Mouse (Mus musculus) forebrain, embryonic 11.5 days (tissue): ENCODE measurements around the gene Pcx. TPM values are rescaled to one million over a fixed set of nuclear protein-coding genes. Genes with fewer than 3 reads are reported as not detected.

Experiments used
- ATAC-seq: fragments of 200-750 bp; cut with Nextera tagmentation; replicated peaks from 2 replicates; pipeline ENCODE4 v1.8.0; 2017; ENCODE audit warnings: moderate TSS enrichment; ENCODE audit not compliant: low FRiP score
- DNase-seq: peaks from one replicate; pipeline ENCODE4 v3.0.0-alpha.2; 2017; ENCODE audit warnings: low spot score
- H3K27ac ChIP-seq: fragments of 300-500 bp; sonication (generic); 2 replicates; pipeline ENCODE4 v1.5.1; 2014; ENCODE audit warnings: low read depth, low read length
- H3K27me3 ChIP-seq: fragments of 300-500 bp; sonication (generic); 2 replicates; pipeline ENCODE4 v1.6.1; 2014; ENCODE audit warnings: mild to moderate bottlenecking, low read length, mixed read lengths; ENCODE audit not compliant: control insufficient read depth, insufficient read depth
- H3K36me3 ChIP-seq: fragments of 300-500 bp; sonication (generic); 2 replicates; pipeline ENCODE4 v1.6.1; 2014; ENCODE audit warnings: mild to moderate bottlenecking, low read length, moderate library complexity, mixed read lengths; ENCODE audit not compliant: control insufficient read depth, insufficient read depth
- H3K4me1 ChIP-seq: fragments of 300-500 bp; sonication (generic); replicated peaks from 2 replicates; pipeline ENCODE4 v1.6.1; 2014; ENCODE audit warnings: low read length, mixed read lengths; ENCODE audit not compliant: control insufficient read depth, insufficient read depth
- H3K4me2 ChIP-seq: fragments of 300-500 bp; sonication (generic); 2 replicates; pipeline ENCODE4 v1.6.1; 2014; ENCODE audit warnings: low read depth, mild to moderate bottlenecking, low read length, moderate library complexity, mixed read lengths; ENCODE audit not compliant: severe bottlenecking
- H3K4me3 ChIP-seq: fragments of 300-500 bp; sonication (generic); 2 replicates; pipeline ENCODE4 v1.5.1; 2014; ENCODE audit warnings: low read depth, low read length
- H3K9ac ChIP-seq: fragments of 300-500 bp; sonication (generic); 2 replicates; pipeline ENCODE4 v1.6.1; 2014; ENCODE audit warnings: low read length
- H3K9me3 ChIP-seq: fragments of 300-500 bp; sonication (generic); 2 replicates; pipeline ENCODE4 v1.6.1; 2016; ENCODE audit warnings: low read length, mixed read lengths; ENCODE audit not compliant: control insufficient read depth
- WGBS: fragments of 180-500 bp; shearing (Covaris S2); extraction: QIAGEN DNeasy Blood & Tissue Kit; methylation state at CpG from one replicate; pipeline ENCODE4 v1.1.7; 2014; 5-methylcytosine and 5-hydroxymethylcytosine counted together
- polyA plus RNA-seq: library from polyadenylated mRNA; unstranded; fragments of >200 nt; fragmentation: Nextera tagmentation; extraction: Ambion mirVana; gene quantifications from 2 replicates; pipeline ENCODE4 v1.2.1, GENCODE M21; 2014

Pcx gene
- polyA plus RNA-seq, 1 experiment from 2014 or later = 18.5 TPM

DNA sequence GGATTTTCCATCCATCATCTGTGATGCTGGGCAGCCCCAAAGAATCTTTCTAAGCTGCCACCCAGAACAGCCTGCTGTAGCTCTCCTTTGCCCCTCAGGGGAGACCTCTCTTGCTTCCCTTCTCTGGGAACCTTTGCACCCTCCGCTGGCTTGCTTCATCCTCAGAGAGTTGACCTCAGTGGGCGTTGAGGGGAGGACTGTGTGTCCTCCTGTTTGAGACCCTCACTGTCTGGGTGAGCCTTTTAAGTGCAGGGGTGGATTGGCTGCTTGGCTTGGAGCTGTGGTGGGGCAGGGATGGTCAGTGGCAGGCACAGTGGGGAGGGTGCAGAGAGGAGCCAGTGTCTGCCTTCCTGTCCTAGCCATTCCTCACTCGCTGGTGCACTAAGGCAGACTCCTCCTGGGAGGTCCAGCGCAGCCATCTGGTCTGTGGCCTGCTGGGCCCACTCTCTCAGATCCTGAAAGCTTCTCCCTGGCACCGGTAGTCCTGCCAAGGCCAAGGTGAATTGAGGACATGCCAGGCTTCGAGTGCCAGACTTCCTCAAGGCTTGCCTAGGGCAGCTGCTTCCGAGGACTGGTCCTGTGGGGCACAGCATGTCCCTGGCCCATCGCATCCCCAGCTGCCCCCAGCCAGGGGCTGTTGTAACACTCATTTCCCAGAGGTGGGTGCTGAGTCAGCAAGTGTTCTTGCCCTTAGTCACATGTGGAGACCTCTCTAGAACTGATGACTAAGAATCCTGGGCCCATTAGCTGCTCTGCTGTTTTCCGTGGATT, 17.6 kb upstream of the Pcx start:
- 59% methylated on average over 9 of the region's 9 CpGs for WGBS

DNA sequence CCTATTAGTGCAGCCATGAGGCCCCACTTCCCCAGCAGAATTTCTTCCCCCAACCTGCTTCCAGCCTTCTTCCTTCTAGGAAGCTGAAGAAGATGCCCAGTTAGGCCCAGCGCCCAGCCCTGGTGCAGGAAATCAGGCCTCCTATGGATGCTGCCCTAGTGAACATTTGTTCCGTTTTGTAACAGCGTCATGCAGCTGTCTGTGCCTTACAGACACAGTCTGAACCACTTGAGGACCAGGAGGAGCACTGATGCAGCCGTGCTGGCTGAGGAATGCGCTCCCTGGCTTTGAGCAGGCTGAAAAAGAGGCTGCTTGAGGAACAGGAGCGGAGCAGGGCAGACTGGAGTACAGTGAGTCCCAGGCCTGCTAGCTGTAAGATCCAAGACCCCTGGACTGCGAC, 15.6 kb upstream of the Pcx start:
- ATAC-seq (no peak), DNase-seq (no peak)
- no peak overlapping the region for H3K4me3 ChIP-seq
- 0 out of 2 replicates have a peak, but pooled peaks cover 2% of the 10 kb centered on the region for H3K4me1 ChIP-seq
- H3K9me3 ChIP-seq = no peaks in the 10 kb centered on the region
- WGBS = 73% methylated on average over 7 of the region's 7 CpGs
- no peak overlapping the region for H3K27ac ChIP-seq
- no peak overlapping the region for H3K9ac ChIP-seq
- no peaks in the 10 kb centered on the region for H3K36me3 ChIP-seq
- no peaks in the 10 kb centered on the region for H3K27me3 ChIP-seq
- no peak overlapping the region for H3K4me2 ChIP-seq

More for the DNA sequence above, 17.6 kb upstream of the Pcx start:
- no peak overlapping the region for H3K9ac ChIP-seq
- H3K4me2 ChIP-seq = no peak overlapping the region
- H3K4me1 ChIP-seq = 0 out of 2 replicates have a peak, but pooled peaks cover 2% of the 10 kb centered on the region
- H3K4me3 ChIP-seq = no peak overlapping the region
- no peaks in the 10 kb centered on the region for H3K36me3 ChIP-seq
- DNase-seq = no peak
- no peak for ATAC-seq
- no peaks in the 10 kb centered on the region for H3K27me3 ChIP-seq
- no peaks in the 10 kb centered on the region for H3K9me3 ChIP-seq
- no peak overlapping the region for H3K27ac ChIP-seq

DNA sequence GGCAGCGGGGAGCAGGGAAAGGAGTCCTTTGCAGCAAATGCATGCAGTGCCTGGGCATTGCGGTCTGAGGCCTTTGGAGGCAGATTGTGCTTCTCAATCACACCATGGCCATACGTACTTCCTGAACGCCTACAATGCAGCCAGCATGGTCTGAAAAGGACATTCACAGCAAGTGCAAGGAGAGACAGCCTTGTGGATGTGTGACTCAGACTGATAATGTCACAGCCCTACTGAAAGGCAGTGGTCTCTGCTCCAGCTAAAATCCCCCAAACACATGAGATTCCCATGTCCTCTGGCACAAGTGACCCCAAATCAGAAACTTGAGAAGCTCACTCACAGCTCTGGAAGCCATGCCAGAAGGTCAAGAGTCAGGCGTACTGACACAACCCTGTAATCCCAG, 14.5 kb upstream of the Pcx start:
- WGBS = 83% methylated on average over 5 of the region's 5 CpGs
- no peak overlapping the region for H3K27ac ChIP-seq
- H3K9me3 ChIP-seq = no peaks in the 10 kb centered on the region
- no peak overlapping the region for H3K4me3 ChIP-seq
- no peak overlapping the region for H3K4me2 ChIP-seq
- no peak overlapping the region for H3K9ac ChIP-seq
- H3K36me3 ChIP-seq = no peaks in the 10 kb centered on the region
- 0 out of 2 replicates have a peak, but pooled peaks cover 2% of the 10 kb centered on the region for H3K4me1 ChIP-seq
- H3K27me3 ChIP-seq = no peaks in the 10 kb centered on the region
- DNase-seq (no peak), ATAC-seq (no peak)

DNA sequence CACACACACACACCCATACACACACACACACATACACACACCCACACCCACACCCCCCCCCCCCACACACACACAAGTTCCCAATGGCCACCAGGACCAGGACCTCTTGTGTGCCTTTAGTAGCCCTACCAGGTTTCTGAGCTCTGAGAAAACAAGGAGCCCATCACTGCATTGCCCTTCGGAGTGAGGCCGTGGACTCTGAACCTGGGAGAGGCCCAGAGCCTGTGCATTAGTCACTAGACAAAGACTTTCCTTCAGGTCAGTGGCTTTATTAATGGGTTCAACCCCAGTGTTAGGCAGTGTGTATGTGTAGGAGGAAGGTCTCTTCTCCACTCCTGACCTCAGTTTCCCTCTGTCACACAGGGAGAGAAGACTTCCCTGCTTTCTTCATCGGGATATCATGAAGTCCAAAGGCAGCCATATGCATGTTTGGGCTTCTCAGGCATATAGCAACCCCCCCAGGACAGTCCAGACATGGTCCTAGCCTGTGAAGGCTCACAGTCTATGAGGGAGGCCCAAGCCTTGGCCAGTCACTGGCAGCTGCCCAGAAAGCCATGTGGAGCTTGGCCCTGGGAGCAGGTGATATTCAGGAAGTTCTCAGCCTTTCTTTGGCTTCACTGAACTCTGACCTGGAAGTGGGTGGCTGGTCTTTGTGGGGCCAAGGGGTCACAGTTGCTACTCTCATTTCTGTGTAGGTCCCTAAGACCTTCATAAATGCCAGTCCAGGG, 13.6 kb upstream of the Pcx start:
- no peaks in the 10 kb centered on the region for H3K27me3 ChIP-seq
- ATAC-seq (no peak), DNase-seq (no peak)
- H3K4me3 ChIP-seq = no peak overlapping the region
- 0 out of 2 replicates have a peak, but pooled peaks cover 2% of the 10 kb centered on the region for H3K4me1 ChIP-seq
- no peak overlapping the region for H3K9ac ChIP-seq
- no peak overlapping the region for H3K27ac ChIP-seq
- H3K9me3 ChIP-seq = no peaks in the 10 kb centered on the region
- H3K36me3 ChIP-seq = no peaks in the 10 kb centered on the region
- 78% methylated on average over 3 of the region's 3 CpGs for WGBS
- no peak overlapping the region for H3K4me2 ChIP-seq

DNA sequence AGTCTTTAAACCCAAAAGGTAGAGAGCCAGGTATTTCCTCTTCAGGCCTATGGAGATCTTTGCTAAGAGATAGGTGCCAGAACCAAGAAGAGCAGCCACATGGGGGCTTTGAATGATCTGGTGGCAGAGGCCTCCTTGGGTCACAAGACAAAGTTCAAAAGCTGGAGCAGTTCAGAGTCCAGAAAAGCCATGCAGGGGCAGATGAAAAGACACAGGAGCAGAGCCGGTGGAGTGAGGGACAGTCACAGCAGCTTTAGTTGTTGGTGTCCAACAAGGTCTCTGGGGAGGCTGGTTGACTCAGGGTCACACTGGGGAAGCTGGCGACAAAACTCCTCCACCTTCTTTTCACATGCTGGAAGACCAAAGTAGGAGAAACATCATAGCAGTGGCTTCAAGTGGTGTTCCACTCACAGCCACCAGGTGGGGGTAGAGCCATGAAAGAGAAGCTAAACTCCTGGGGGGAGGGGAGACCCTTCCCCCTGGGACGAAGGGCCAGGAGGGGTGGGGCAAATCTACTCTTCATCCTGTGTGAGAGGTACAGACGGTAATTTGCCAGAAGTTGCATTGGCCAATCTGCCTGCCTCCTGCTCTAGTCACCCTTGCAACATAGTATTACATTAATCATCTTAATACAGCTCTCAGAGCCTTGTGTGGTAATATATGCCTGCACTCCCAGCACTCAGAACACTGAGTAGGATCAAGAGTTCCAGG, 12.9 kb upstream of the Pcx start:
- Histone ChIP-seq H3K9ac (no peak overlapping the region), H3K4me1 (0 out of 2 replicates have a peak, but pooled peaks cover 2% of the 10 kb centered on the region), H3K36me3 (no peaks in the 10 kb centered on the region), H3K27ac (no peak overlapping the region), H3K9me3 (no peaks in the 10 kb centered on the region), H3K4me2 (no peak overlapping the region), H3K4me3 (no peak overlapping the region), H3K27me3 (no peaks in the 10 kb centered on the region)
- ATAC-seq (no peak; the same call in 1 of the 2 replicates), DNase-seq (peak; percentile 88)
- WGBS = 3% methylated on average over 4 of the region's 4 CpGs

DNA sequence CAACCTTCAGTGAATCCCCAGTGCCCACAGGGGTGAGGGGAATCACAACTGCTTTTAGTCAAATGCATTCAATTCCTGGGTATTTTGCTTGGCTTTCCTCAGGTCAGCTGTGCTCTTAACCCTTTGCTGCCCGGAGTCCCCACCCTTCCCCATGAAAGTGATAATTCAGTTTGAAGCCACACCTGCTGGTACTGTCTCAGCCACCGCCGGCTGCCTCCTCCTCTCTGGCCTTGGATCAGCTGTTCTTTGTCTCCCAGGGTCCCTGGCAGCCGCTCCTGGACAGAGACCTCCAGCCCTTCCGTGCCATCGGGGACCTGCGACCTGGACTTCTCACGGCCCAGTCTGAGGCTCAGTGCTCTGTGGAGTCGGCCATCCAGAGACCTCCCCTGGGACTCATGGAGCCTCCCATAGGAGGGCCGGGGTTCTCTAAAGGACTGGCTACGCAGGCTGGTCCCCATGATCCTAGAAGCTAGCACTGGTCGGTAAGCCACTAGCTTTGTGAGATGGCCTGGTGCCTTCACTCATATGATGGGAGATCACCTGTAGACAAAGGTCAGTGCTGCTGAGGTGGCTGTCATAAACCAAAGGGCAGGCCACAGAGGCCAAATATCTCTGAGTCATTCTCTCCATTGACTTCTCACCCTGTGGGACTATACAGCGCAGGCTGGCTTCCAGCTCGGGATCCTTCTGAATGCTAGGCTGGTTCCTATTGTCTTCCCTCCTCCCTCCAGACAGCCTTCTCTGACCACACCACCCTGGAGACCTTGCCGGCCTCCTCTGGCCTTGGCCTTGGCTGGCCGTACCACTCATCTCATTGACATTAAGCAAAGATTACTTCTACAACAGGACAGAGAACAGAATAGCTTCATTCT, 12.0 kb upstream of the Pcx start, which contains the start of gene 2010003K11Rik:
2010003K11Rik (minus strand) TSS at position 522 of the 872 bp plus-strand sequence.
- Histone ChIP-seq H3K9me3 (no peaks in the 10 kb centered on the region), H3K4me1 (0 out of 2 replicates have a peak, but pooled peaks cover 2% of the 10 kb centered on the region), H3K36me3 (no peaks in the 10 kb centered on the region), H3K9ac (no peak within 1 kb of the TSS), H3K4me3 (no peak within 1 kb of the TSS), H3K27ac (no peak within 1 kb of the TSS), H3K4me2 (no peak within 1 kb of the TSS), H3K27me3 (no peaks in the 10 kb centered on the region)
- ATAC-seq (no peak), DNase-seq (no peak)
- WGBS = 58% methylated on average over 16 of the region's 16 CpGs

DNA sequence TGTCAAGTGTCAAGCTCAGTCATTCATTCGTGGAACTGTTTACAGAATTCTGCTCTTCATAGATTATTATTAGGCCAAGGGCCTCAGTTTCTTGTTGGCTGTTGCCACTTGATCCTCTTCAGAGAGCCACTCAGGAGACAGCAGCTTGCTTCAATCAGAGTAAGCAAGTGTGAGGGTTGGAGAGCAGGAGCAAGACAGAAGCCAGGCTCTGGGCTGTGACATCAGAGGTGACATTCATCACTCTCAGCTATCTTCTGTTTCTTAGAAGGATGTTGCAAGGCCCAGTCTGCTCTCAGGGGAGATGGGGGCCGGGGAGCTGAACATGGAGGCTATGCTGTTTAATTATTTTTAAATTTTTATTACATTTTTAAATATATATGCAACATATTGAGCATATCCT, 7.6 kb upstream of the Pcx start:
- Histone ChIP-seq H3K27me3 (no peaks in the 10 kb centered on the region), H3K36me3 (no peaks in the 10 kb centered on the region), H3K27ac (no peak overlapping the region), H3K4me3 (no peak overlapping the region), H3K9me3 (no peaks in the 10 kb centered on the region), H3K9ac (no peak overlapping the region), H3K4me2 (no peak overlapping the region), H3K4me1 (0 out of 2 replicates have a peak, but pooled peaks cover under 1% of the 10 kb centered on the region)
- DNase-seq (peak; percentile 14), ATAC-seq (no peak)
- WGBS = 82% methylated on average over 2 of the region's 2 CpGs

DNA sequence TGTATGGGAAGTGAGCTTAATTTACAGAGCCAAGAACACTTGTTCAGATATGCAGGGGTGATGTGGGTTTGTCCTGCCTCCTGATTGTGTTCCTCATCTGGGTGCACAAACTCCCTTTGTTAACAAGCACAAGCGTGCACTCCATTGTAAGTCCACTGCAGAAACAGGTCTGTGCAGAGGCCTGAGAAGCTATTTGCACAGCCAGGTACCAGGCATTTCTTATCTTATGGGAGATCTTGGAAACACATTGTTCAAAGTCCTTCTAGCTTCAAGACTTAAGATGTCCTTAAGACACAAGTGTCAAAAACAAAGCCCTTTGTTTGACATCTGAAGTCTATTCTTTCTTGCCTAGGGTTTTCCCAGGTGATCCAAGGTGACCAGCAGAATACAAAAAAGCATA, 5.4 kb upstream of the Pcx start:
- H3K4me1 ChIP-seq = no peaks in the 10 kb centered on the region
- no peak for ATAC-seq
- DNase-seq = peak; percentile 23
- H3K36me3 ChIP-seq = no peaks in the 10 kb centered on the region
- H3K9ac ChIP-seq = no peak overlapping the region
- H3K9me3 ChIP-seq = no peaks in the 10 kb centered on the region
- H3K27ac ChIP-seq = no peak overlapping the region
- 92% methylated on average over 1 of the region's 1 CpGs for WGBS
- no peak overlapping the region for H3K4me2 ChIP-seq
- H3K4me3 ChIP-seq = no peak overlapping the region
- H3K27me3 ChIP-seq = no peaks in the 10 kb centered on the region
